Mouse (Mus musculus) kidney, embryonic 14.5 days (tissue): ENCODE data around the gene Apol9b. TPM values are rescaled to one million over a fixed set of nuclear protein-coding genes. Genes with fewer than 3 reads are reported as not detected.
"Not testable (repeated sequence)": the region's sequence is repeated elsewhere in the genome, so short reads cannot be mapped to it uniquely, and the experiment has no call there.

ENCODE experiments used
- ATAC-seq: fragments of 200-750 bp; cut with Nextera tagmentation; 2 replicates; pipeline ENCODE4 v1.8.0; 2017; ENCODE audit warnings: moderate number of reproducible peaks, mild to moderate bottlenecking, moderate TSS enrichment, moderate library complexity; ENCODE audit not compliant: low FRiP score, low TSS enrichment
- H3K27ac ChIP-seq: fragments of 300-500 bp; sonication (generic); 2 replicates; pipeline ENCODE4 v1.5.1; 2014; ENCODE audit warnings: low read depth, mild to moderate bottlenecking, low read length, moderate library complexity, mixed read lengths
- H3K27me3 ChIP-seq: fragments of 300-500 bp; sonication (generic); 2 replicates; pipeline ENCODE4 v1.6.1; 2014; ENCODE audit warnings: mild to moderate bottlenecking, low read length; ENCODE audit not compliant: control insufficient read depth, insufficient read depth
- H3K36me3 ChIP-seq: fragments of 300-500 bp; sonication (generic); 2 replicates; pipeline ENCODE4 v1.6.1; 2014; ENCODE audit warnings: low read length, mixed read lengths; ENCODE audit not compliant: control insufficient read depth, insufficient read depth
- H3K4me1 ChIP-seq: fragments of 300-500 bp; sonication (generic); 2 replicates; pipeline ENCODE4 v1.6.1; 2014; ENCODE audit warnings: low read length, mixed read lengths; ENCODE audit not compliant: control insufficient read depth, insufficient read depth
- H3K4me2 ChIP-seq: fragments of 300-500 bp; sonication (generic); replicated peaks from 2 replicates; pipeline ENCODE4 v1.6.1; 2014; ENCODE audit warnings: low read depth, mild to moderate bottlenecking, low read length
- H3K4me3 ChIP-seq: fragments of 300-500 bp; sonication (generic); 2 replicates; pipeline ENCODE4 v1.5.1; 2014; ENCODE audit warnings: mild to moderate bottlenecking, low read length
- H3K9ac ChIP-seq: fragments of 300-500 bp; sonication (generic); 2 replicates; pipeline ENCODE4 v1.6.1; 2014; ENCODE audit warnings: low read depth, mild to moderate bottlenecking, low read length, moderate library complexity
- H3K9me3 ChIP-seq: fragments of 300-500 bp; sonication (generic); 2 replicates; pipeline ENCODE4 v1.6.1; 2016; ENCODE audit warnings: low read length; ENCODE audit not compliant: control insufficient read depth
- WGBS: fragments of 180-500 bp; shearing (Covaris S2); extraction: QIAGEN DNeasy Blood & Tissue Kit; methylation state at CpG from one replicate; pipeline ENCODE4 v1.1.7; 2014; 5-methylcytosine and 5-hydroxymethylcytosine counted together
- polyA plus RNA-seq: library from polyadenylated mRNA; unstranded; fragments of >200 nt; fragmentation: Nextera tagmentation; extraction: Ambion mirVana; gene quantifications from 2 replicates; pipeline ENCODE4 v1.2.1, GENCODE M21; 2014

Gene Apol9b
- polyA plus RNA-seq, 1 experiment from 2014 or later = not detected

DNA sequence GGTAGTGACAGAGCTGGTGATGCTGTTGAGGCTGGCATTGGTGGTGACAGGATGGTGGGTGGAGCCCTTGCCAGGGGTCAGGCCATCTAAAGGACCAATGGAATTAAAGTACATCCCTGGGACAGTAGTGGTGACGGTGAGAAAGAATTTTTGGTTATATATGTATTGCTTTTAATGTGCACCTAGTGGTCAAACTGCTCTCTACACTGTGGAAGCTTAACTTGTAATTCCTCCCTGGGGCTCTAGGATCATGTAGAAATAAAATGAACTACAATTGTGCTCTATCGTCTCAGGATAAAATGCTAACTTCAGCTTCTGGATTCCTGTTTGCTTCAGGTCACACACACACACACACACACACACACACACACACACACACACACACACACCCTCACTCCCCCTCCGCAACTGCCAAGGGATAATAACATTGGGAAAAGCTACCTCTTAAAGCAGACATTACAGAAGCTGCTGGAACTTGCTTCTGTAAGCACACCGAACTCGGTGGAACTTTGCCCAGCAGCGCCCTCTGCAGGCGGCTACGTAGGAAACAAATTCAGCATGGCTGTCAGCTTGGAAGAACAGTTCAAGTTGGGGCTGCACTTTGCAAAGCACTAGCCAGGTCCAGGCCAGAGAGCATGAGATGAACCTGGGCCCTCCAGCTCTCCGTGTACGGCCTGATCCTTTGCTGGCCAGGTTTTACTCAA lies 4.5 kb upstream of the Apol9b start:
- H3K27ac ChIP-seq, H3K36me3 ChIP-seq, H3K4me2 ChIP-seq, H3K4me3 ChIP-seq, H3K9ac ChIP-seq, H3K4me1 ChIP-seq, H3K27me3 ChIP-seq, H3K9me3 ChIP-seq, ATAC-seq: not testable (repeated sequence)
- 18% methylated on average over 2 of the region's 10 CpGs for WGBS

DNA sequence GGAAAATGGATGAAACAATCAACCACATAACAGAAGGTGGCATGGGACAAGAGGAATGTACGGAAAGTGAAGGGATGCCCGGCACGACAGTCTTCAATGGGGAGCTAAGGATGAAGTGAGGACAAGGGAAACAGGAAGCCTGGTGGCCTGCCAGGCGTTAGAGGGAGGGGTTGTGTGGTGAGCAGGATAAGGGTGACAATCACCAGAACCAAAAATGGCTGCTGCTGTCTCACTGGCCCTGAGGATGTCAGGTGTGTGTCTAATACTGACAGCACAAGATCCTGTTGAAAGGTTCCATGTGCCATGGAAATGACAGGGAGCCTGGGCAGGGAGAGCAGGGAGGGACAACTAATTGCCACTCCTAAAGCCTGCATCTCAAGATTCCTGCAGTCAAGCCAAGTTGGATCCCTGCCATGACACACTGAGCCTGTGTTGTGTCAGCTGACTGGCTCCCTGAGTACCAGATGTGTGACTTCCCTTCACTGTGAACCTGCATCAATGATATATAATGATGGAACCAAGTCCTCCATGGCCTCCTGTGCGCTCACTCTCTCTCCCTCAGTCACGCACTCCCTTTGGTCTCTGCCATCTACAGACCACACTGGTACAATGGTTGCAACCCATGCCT lies 3.3 kb upstream of the Apol9b start:
- H3K9me3 ChIP-seq, H3K4me3 ChIP-seq, H3K4me1 ChIP-seq, H3K27ac ChIP-seq, H3K9ac ChIP-seq, H3K36me3 ChIP-seq, H3K4me2 ChIP-seq, ATAC-seq, H3K27me3 ChIP-seq: not testable (repeated sequence)
- WGBS = 81% methylated on average over 5 of the region's 6 CpGs

DNA sequence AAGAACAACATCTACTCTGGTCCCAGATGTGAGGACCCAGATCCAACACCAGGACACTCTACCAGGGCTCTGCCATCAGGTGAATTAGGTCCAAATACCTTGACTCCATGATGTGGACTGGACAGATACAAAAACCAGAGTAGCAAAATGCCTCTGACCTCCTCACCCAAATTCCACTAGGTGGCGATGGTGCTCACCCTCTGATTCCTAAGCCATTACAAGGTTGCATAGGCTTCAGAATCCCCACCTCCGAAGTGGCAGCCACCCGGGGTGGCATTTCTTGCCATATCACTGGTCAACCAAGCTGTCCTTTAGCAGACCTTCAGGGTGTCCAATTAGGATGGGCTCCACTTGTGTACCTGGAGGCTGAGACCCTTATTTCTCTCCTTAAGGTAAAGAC lies 1.7 kb upstream of the Apol9b start:
- H3K4me2 ChIP-seq, H3K4me3 ChIP-seq, H3K9me3 ChIP-seq, H3K27me3 ChIP-seq, H3K36me3 ChIP-seq, H3K9ac ChIP-seq, H3K27ac ChIP-seq, H3K4me1 ChIP-seq: not testable (repeated sequence)
- peak; percentile 50; the same call in 1 of the 2 replicates for ATAC-seq
- 8% methylated on average over 3 of the region's 3 CpGs for WGBS

DNA sequence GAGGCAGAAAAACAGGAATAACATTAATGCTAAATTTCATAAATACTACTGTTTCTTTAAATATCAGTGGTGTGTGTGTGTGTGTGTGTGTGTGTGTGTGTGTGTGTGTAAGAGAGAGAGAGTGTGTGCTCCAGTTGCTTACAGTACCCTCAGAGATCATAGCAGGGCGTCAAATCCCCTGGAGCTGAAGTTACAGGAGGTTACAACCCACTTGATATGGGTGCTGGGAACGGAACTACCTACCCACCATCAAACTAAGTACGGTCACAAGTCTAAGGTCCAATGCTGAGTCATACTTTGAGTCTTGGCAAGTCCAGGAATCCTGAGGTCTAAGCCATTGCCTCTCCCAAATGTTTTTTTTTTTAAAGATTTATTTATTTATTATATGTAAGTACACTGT lies 1.1 kb upstream of the Apol9b start:
- H3K4me1 ChIP-seq, ATAC-seq, H3K27ac ChIP-seq, H3K4me3 ChIP-seq, H3K27me3 ChIP-seq, H3K9me3 ChIP-seq, H3K9ac ChIP-seq, H3K36me3 ChIP-seq, H3K4me2 ChIP-seq: not testable (repeated sequence)
- 89% methylated on average over 3 of the region's 3 CpGs for WGBS

DNA sequence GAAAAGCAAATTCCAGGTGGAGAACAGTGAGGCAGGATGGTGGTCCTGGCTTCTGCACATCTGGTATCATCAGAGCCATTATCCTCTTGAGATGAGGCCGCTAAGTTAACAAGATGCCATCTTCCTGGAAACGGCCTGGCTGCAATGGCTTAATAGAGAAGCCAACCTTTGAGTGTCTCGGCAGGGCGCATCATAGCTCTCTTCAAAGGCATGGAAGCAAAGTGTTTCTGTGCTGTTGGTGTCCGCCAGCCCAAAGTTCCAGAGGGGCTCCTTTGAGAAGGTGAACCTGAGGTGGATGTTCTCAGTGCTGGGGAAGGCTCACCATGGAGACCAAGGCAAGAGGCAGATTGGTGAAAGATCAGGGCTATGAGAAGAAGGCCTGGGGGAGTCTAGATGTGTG lies 2.8 kb downstream of the Apol9b start:
- Histone ChIP-seq H3K27me3 (no peaks in the 10 kb centered on the region), H3K4me2 (no peak overlapping the region), H3K27ac (no peak overlapping the region), H3K36me3 (no peaks in the 10 kb centered on the region), H3K9me3 (no peaks in the 10 kb centered on the region), H3K4me1 (no peaks in the 10 kb centered on the region), H3K4me3 (no peak overlapping the region), H3K9ac (no peak overlapping the region)
- no peak for ATAC-seq
- WGBS = 84% methylated on average over 5 of the region's 5 CpGs

DNA sequence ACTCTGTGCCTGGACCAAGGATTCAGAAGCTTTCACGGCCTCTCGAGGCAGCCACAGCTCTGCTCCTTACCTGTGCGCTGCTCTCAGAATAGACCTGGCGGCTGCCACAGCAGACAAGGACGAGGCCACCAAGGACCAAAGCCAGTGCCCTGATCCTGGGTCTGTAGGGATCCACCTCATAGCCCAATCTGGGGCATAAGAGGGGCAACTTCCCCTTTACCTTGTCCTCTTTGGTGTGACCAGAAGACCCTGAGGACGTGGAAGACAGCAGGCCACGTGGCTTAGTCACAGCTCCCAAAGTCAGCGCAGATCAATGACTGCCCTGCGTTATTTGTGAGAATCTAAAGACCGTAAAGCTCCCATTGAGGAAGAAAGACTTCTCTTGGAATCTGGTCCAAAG lies 4.0 kb downstream of the Apol9b start:
- not testable (repeated sequence) for ATAC-seq, H3K9me3 ChIP-seq, H3K4me1 ChIP-seq, H3K27ac ChIP-seq, H3K4me2 ChIP-seq, H3K27me3 ChIP-seq, H3K36me3 ChIP-seq, H3K9ac ChIP-seq, H3K4me3 ChIP-seq
- WGBS = 79% methylated on average over 10 of the region's 10 CpGs

DNA sequence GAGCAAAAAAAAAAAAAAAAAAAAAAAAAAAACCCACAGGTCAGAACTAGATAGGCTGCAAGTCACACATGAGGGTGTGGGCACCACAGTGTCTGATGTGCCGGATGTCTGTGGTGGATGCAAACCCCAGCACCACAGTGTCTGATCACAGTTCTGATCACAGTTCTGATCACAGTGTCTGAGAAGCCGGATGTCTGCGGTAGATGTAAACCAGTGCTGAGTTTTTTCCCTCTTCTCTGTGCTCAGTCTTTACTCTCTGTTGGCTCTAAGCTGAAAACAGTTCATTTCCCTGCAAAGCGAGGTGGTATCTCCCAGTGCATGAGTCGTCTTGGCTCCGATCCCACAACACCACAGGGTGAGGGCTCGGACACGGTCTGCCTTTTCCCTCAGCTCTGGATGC lies 4.5 kb downstream of the Apol9b start:
- ATAC-seq, H3K36me3 ChIP-seq, H3K9ac ChIP-seq, H3K4me3 ChIP-seq, H3K27ac ChIP-seq, H3K4me2 ChIP-seq, H3K4me1 ChIP-seq, H3K9me3 ChIP-seq, H3K27me3 ChIP-seq: not testable (repeated sequence)
- WGBS = 82% methylated on average over 7 of the region's 8 CpGs

DNA sequence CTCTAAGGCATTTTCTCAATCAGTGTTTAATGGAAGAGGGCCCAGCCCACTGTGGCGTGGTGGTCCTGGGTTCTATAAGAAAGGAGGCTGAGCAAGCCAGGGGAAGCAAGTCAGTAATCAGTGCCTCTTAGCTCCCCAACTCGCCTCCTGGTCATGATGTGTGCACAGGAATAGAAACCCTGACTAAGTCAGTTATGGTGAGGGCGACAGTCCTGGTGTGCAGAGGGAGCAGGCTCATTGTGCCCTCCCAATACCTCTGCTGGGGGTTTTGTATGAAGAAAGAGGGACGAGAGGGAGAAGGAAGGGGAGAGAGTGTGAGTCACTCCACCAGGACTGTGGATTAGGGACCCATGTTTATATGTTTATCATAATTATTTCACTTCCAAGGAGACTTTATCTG lies 5.1 kb downstream of the Apol9b start:
- not testable (repeated sequence) for H3K4me2 ChIP-seq, H3K4me1 ChIP-seq, H3K36me3 ChIP-seq, H3K27ac ChIP-seq, H3K4me3 ChIP-seq, H3K9ac ChIP-seq, H3K9me3 ChIP-seq, ATAC-seq, H3K27me3 ChIP-seq
- WGBS = 87% methylated on average over 4 of the region's 4 CpGs

DNA sequence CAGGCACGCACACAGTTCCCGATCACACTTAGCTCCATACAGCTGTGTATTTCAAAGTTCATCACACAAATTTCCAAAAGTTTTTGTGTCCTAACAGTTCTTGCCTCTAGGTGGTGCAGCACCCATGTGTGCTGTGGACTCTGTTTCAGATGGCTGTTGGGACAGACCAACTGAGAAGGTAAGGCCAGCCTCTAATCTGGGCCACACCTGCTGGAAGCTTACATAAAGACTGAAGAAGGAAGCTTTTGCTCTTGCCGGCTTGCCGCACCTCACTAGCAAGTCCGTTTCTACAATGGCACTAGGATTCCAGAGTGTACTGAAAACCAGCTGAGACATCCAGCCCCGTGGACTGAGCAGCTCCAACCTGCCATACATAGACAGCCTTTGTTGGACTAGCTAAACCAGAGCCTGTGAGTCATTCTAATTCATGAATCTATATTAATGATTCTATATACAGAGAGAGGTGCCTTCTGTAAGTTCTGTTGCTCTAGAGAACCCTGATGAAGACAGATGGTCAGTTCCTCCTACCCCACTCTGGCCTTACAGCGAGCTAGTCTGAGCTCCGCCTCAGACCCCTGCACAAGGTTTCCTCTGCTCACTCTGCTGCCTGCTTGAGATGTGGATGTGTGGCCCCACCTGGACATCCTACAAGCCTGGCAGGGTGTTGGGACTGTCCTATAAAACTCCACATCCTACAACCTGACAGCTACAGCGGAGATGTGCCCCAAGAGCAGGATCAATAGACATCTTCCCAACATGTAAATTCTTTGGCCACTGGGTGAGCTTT lies 11.9 kb downstream of the Apol9b start:
- H3K27ac ChIP-seq = no peak overlapping the region
- no peak overlapping the region for H3K4me2 ChIP-seq
- H3K4me3 ChIP-seq = no peak overlapping the region
- H3K27me3 ChIP-seq = no peaks in the 10 kb centered on the region
- no peaks in the 10 kb centered on the region for H3K4me1 ChIP-seq
- 77% methylated on average over 9 of the region's 9 CpGs for WGBS
- no peaks in the 10 kb centered on the region for H3K9me3 ChIP-seq
- ATAC-seq = no peak
- H3K36me3 ChIP-seq = no peaks in the 10 kb centered on the region
- H3K9ac ChIP-seq = no peak overlapping the region
